Mouse (Mus musculus): ENCODE results near the gene Olfr772. TPM values are rescaled to one million over a fixed set of nuclear protein-coding genes. Genes with fewer than 3 reads are reported as not detected.
"Not testable (repeated sequence)": the region's sequence is repeated elsewhere in the genome, so short reads cannot be mapped to it uniquely, and the experiment has no call there.

Gene Olfr772
- total RNA-seq (2014; rRNA removed): not detected in 2 replicates
- polyA plus RNA-seq (2015; fragmentation: Nextera tagmentation; extraction: Ambion mirVana): not detected in 2 replicates

DNA sequence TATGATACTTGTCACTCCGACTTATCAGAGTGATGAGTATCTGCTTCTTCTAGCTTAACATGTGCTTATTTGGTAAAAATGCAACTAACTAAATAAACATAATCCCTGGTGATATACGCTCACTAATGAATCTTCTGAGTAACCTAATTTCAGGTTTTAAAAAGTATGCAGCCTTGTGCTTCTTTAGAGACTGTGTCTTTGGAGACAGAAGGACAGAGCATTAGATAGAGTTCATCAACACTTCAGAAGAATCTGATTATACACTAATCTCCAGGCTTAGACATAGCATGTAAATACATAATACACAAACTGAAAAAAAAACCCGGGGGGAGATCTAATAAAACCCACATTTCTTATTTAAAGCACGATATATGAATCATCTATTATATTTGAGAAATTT is at the start of gene Olfr772:
Gene Olfr772, minus strand, starts transcription at position 101 of the 400 bp plus-strand sequence.
- not testable (repeated sequence) for H3K27ac ChIP-seq (ENCODE audit: low read depth, low read length); H3K27me3 ChIP-seq (ENCODE audit: insufficient read depth, low read length); H3K9ac ChIP-seq; H3K36me3 ChIP-seq (ENCODE audit: insufficient read depth); DNase-seq; ATAC-seq; H3K9me3 ChIP-seq (ENCODE audit: low read length); H3K4me3 ChIP-seq (ENCODE audit: low read depth, low read length); H3K4me2 ChIP-seq (ENCODE audit: low read depth); H3K4me1 ChIP-seq (ENCODE audit: insufficient read depth)
- WGBS: 87% methylated on average over 3 of the region's 4 CpGs

DNA sequence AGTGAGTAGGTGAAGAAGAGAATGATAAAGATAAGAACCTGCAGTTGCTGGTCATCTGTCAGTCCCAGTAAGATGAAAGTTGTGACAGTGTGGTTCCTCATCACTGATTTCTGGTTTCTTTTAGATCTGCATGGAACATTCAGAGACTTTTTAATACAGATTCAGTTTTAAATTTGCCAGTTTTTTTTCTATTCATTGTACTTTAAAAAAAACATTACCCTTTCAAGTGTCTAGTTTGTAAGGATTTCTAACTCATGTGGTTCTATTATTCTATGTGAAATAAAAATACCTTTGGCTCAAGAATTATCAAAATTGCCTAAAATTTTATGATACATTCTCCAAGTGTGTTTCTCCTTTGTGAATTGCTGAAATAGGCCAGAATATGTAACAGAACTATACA is 9.6 kb upstream of the Olfr772 start, which contains the start of gene Olfr773:
Gene Olfr773, minus strand, starts transcription at position 101 of the 400 bp plus-strand sequence.
- H3K27me3 ChIP-seq (ENCODE audit: insufficient read depth, low read length); DNase-seq: not testable (repeated sequence)

DNA sequence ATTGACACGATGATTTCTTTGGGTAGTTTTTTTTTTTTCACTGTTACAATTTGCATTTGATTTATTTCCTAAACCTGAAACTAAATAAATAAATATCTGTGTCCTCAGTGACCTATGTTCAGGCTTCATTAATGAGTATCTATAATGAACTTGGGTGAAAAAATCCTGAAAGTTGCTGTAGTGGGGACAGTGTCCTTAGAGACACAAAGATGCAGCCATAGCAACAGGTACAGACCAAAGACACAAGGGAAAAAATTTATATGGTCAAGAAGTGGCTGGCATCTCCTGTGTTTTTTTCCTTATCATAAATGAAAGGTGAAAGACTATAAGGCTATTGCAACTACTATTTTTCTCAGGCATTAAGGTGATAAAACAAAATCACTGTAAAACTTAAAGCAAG is 13.1 kb downstream of the Olfr772 start, which contains the start of gene Olfr771:
Gene Olfr771, minus strand, starts transcription at position 101 of the 400 bp plus-strand sequence.
- H3K4me2 ChIP-seq (ENCODE audit: low read depth): no peak within 1 kb of the TSS
- H3K27me3 ChIP-seq (ENCODE audit: insufficient read depth, low read length): no peaks in the 10 kb centered on the region
- no peaks in the 10 kb centered on the region for H3K36me3 ChIP-seq (ENCODE audit: insufficient read depth)
- no peaks in the 10 kb centered on the region for H3K4me1 ChIP-seq (ENCODE audit: insufficient read depth)
- H3K27ac ChIP-seq (ENCODE audit: low read depth, low read length): no peak within 1 kb of the TSS
- H3K9me3 ChIP-seq (ENCODE audit: low read length): no peaks in the 10 kb centered on the region
- no peak for ATAC-seq
- WGBS: 88% methylated on average over 1 of the region's 1 CpGs
- no peak for TF ChIP-seq CTCF (IDR thresholded peaks at IDR 0.05; ENCODE audit: low read depth)
- no peak for DNase-seq
- H3K4me3 ChIP-seq (ENCODE audit: low read depth, low read length): no peak within 1 kb of the TSS
- no peak within 1 kb of the TSS for H3K9ac ChIP-seq

More for the DNA sequence above, 9.6 kb upstream of the Olfr772 start, which contains the start of gene Olfr773:
- not testable (repeated sequence) for H3K9me3 ChIP-seq (ENCODE audit: low read length); H3K4me1 ChIP-seq (ENCODE audit: insufficient read depth); H3K36me3 ChIP-seq (ENCODE audit: insufficient read depth); H3K27ac ChIP-seq (ENCODE audit: low read depth, low read length); H3K4me2 ChIP-seq (ENCODE audit: low read depth); ATAC-seq; H3K9ac ChIP-seq; H3K4me3 ChIP-seq (ENCODE audit: low read depth, low read length)

DNA sequence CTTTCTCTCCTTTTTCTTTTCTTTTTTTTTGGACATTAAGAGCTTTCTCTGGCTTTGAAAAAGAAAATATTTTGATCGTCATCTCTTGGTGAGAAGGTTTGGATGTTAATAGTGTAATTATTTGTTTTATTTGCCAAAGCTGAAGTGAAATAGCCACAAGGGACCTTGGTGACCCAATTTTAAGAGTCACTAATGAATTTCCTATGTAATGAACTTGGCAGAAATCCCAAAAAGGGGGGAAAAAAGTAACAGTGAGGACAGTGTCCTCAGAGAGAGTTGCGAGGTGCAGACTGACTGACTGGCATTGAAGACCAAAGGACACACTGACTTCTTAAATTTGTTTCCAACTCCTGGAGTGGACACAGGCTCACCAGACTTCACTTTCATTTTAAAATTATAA is 38.8 kb downstream of the Olfr772 start, which contains the start of gene Olfr770:
Gene Olfr770, minus strand, starts transcription at position 101 of the 400 bp plus-strand sequence.
- H3K27me3 ChIP-seq (ENCODE audit: insufficient read depth, low read length): no peaks in the 10 kb centered on the region
- no peaks in the 10 kb centered on the region for H3K36me3 ChIP-seq (ENCODE audit: insufficient read depth)
- 39% methylated on average over 2 of the region's 2 CpGs for WGBS
- H3K27ac ChIP-seq (ENCODE audit: low read depth, low read length): no peak within 1 kb of the TSS
- no peak for DNase-seq
- H3K4me2 ChIP-seq (ENCODE audit: low read depth): no peak within 1 kb of the TSS
- TF ChIP-seq CTCF (IDR thresholded peaks at IDR 0.05; ENCODE audit: low read depth): no peak
- H3K9me3 ChIP-seq (ENCODE audit: low read length): no peaks in the 10 kb centered on the region
- H3K9ac ChIP-seq: no peak within 1 kb of the TSS
- no peak within 1 kb of the TSS for H3K4me3 ChIP-seq (ENCODE audit: low read depth, low read length)
- H3K4me1 ChIP-seq (ENCODE audit: insufficient read depth): no peaks in the 10 kb centered on the region
- no peak for ATAC-seq

Other genes starting within 250 kb of the Olfr772 start
- gene Itga7, start 244.1 kb downstream of the Olfr772 start, total RNA-seq (2014; rRNA removed): 7.7 and 12.7 TPM in 2 replicates
- gene Itga7, start 244.1 kb downstream of the Olfr772 start, polyA plus RNA-seq (2015; fragmentation: Nextera tagmentation; extraction: Ambion mirVana): 5.8 and 7.7 TPM in 2 replicates
- not detected in 2 replicates for gene Mettl7b, start 216.9 kb downstream of the Olfr772 start, total RNA-seq (2014; rRNA removed)
- gene Mettl7b, start 216.9 kb downstream of the Olfr772 start, polyA plus RNA-seq (2015; fragmentation: Nextera tagmentation; extraction: Ambion mirVana): not detected in 2 replicates
- not detected in 2 replicates for gene Olfr9, start 188.5 kb downstream of the Olfr772 start, total RNA-seq (2014; rRNA removed)
- not detected in 2 replicates for gene Olfr9, start 188.5 kb downstream of the Olfr772 start, polyA plus RNA-seq (2015; fragmentation: Nextera tagmentation; extraction: Ambion mirVana)
- gene Olfr763, start 167.1 kb downstream of the Olfr772 start, total RNA-seq (2014; rRNA removed): not detected in 2 replicates
- not detected in 2 replicates for gene Olfr763, start 167.1 kb downstream of the Olfr772 start, polyA plus RNA-seq (2015; fragmentation: Nextera tagmentation; extraction: Ambion mirVana)
- gene Olfr764-ps1, start 138.0 kb downstream of the Olfr772 start, total RNA-seq (2014; rRNA removed): not detected in 2 replicates
- not detected in 2 replicates for gene Olfr764-ps1, start 138.0 kb downstream of the Olfr772 start, polyA plus RNA-seq (2015; fragmentation: Nextera tagmentation; extraction: Ambion mirVana)
- not detected in 2 replicates for gene Olfr765, start 127.9 kb downstream of the Olfr772 start, total RNA-seq (2014; rRNA removed)
- not detected in 2 replicates for gene Olfr765, start 127.9 kb downstream of the Olfr772 start, polyA plus RNA-seq (2015; fragmentation: Nextera tagmentation; extraction: Ambion mirVana)
- gene Olfr766-ps1, start 108.9 kb downstream of the Olfr772 start, total RNA-seq (2014; rRNA removed): not detected in 2 replicates
- not detected in 2 replicates for gene Olfr766-ps1, start 108.9 kb downstream of the Olfr772 start, polyA plus RNA-seq (2015; fragmentation: Nextera tagmentation; extraction: Ambion mirVana)
- not detected in 2 replicates for gene Olfr767, start 95.0 kb downstream of the Olfr772 start, total RNA-seq (2014; rRNA removed)
- not detected in 2 replicates for gene Olfr767, start 95.0 kb downstream of the Olfr772 start, polyA plus RNA-seq (2015; fragmentation: Nextera tagmentation; extraction: Ambion mirVana)
- not detected in 2 replicates for gene Olfr768, start 78.5 kb downstream of the Olfr772 start, total RNA-seq (2014; rRNA removed)
- gene Olfr768, start 78.5 kb downstream of the Olfr772 start, polyA plus RNA-seq (2015; fragmentation: Nextera tagmentation; extraction: Ambion mirVana): not detected in 2 replicates
- gene Olfr769, start 60.1 kb downstream of the Olfr772 start, total RNA-seq (2014; rRNA removed): not detected in 2 replicates
- not detected in 2 replicates for gene Olfr769, start 60.1 kb downstream of the Olfr772 start, polyA plus RNA-seq (2015; fragmentation: Nextera tagmentation; extraction: Ambion mirVana)
- not detected in 2 replicates for gene Olfr770, start 38.9 kb downstream of the Olfr772 start, total RNA-seq (2014; rRNA removed)
- not detected in 2 replicates for gene Olfr770, start 38.9 kb downstream of the Olfr772 start, polyA plus RNA-seq (2015; fragmentation: Nextera tagmentation; extraction: Ambion mirVana)
- not detected in 2 replicates for gene Olfr771, start 13.2 kb downstream of the Olfr772 start, total RNA-seq (2014; rRNA removed)
- not detected in 2 replicates for gene Olfr771, start 13.2 kb downstream of the Olfr772 start, polyA plus RNA-seq (2015; fragmentation: Nextera tagmentation; extraction: Ambion mirVana)
- not detected in 2 replicates for gene Olfr773, start 9.5 kb upstream of the Olfr772 start, total RNA-seq (2014; rRNA removed)
- not detected in 2 replicates for gene Olfr773, start 9.5 kb upstream of the Olfr772 start, polyA plus RNA-seq (2015; fragmentation: Nextera tagmentation; extraction: Ambion mirVana)
- not detected in 2 replicates for gene Olfr774, start 58.3 kb upstream of the Olfr772 start, total RNA-seq (2014; rRNA removed)
- gene Olfr774, start 58.3 kb upstream of the Olfr772 start, polyA plus RNA-seq (2015; fragmentation: Nextera tagmentation; extraction: Ambion mirVana): not detected in 2 replicates
- not detected in 2 replicates for gene Olfr775, start 70.5 kb upstream of the Olfr772 start, total RNA-seq (2014; rRNA removed)
- gene Olfr775, start 70.5 kb upstream of the Olfr772 start, polyA plus RNA-seq (2015; fragmentation: Nextera tagmentation; extraction: Ambion mirVana): not detected in 2 replicates
- gene Olfr776, start 81.2 kb upstream of the Olfr772 start, total RNA-seq (2014; rRNA removed): not detected in 2 replicates
- gene Olfr776, start 81.2 kb upstream of the Olfr772 start, polyA plus RNA-seq (2015; fragmentation: Nextera tagmentation; extraction: Ambion mirVana): not detected in 2 replicates
- not detected in 2 replicates for gene Olfr777, start 93.6 kb upstream of the Olfr772 start, total RNA-seq (2014; rRNA removed)
- not detected in 2 replicates for gene Olfr777, start 93.6 kb upstream of the Olfr772 start, polyA plus RNA-seq (2015; fragmentation: Nextera tagmentation; extraction: Ambion mirVana)
- gene Olfr780, start 140.2 kb upstream of the Olfr772 start, total RNA-seq (2014; rRNA removed): not detected in 2 replicates
- not detected in 2 replicates for gene Olfr780, start 140.2 kb upstream of the Olfr772 start, polyA plus RNA-seq (2015; fragmentation: Nextera tagmentation; extraction: Ambion mirVana)
- gene Olfr781, start 150.9 kb upstream of the Olfr772 start, total RNA-seq (2014; rRNA removed): not detected in 2 replicates
- gene Olfr781, start 150.9 kb upstream of the Olfr772 start, polyA plus RNA-seq (2015; fragmentation: Nextera tagmentation; extraction: Ambion mirVana): not detected in 2 replicates
- not detected in 2 replicates for gene Olfr782, start 170.9 kb upstream of the Olfr772 start, total RNA-seq (2014; rRNA removed)
- not detected in 2 replicates for gene Olfr782, start 170.9 kb upstream of the Olfr772 start, polyA plus RNA-seq (2015; fragmentation: Nextera tagmentation; extraction: Ambion mirVana)
- gene Olfr784, start 206.2 kb upstream of the Olfr772 start, total RNA-seq (2014; rRNA removed): 0.43 and 0.46 TPM in 2 replicates
- gene Olfr784, start 206.2 kb upstream of the Olfr772 start, polyA plus RNA-seq (2015; fragmentation: Nextera tagmentation; extraction: Ambion mirVana): 0.05 and 0.06 TPM in 2 replicates
- gene Olfr785, start 227.5 kb upstream of the Olfr772 start, total RNA-seq (2014; rRNA removed): not detected in 2 replicates
- not detected in 2 replicates for gene Olfr785, start 227.5 kb upstream of the Olfr772 start, polyA plus RNA-seq (2015; fragmentation: Nextera tagmentation; extraction: Ambion mirVana)
- gene Olfr786, start 249.4 kb upstream of the Olfr772 start, total RNA-seq (2014; rRNA removed): not detected in 2 replicates
- gene Olfr786, start 249.4 kb upstream of the Olfr772 start, polyA plus RNA-seq (2015; fragmentation: Nextera tagmentation; extraction: Ambion mirVana): not detected in 2 replicates

Data from forebrain, postnatal 0 days (tissue).